Mouse (Mus musculus): ENCODE data around the gene Tomm70a. TPM values are rescaled to one million over a fixed set of nuclear protein-coding genes. Genes with fewer than 3 reads are reported as not detected.
"Not testable (repeated sequence)": the region's sequence is repeated elsewhere in the genome, so short reads cannot be mapped to it uniquely, and the experiment has no call there.

Gene Tomm70a
- polyA plus RNA-seq, 1 experiment from 2014 or later: 62.3 TPM

GRCm38 (mm10) chr16:57171570-57171969, 50.1 kb downstream of the Tomm70a start:
- no peaks in the 10 kb centered on the region; the same call in 1 of the 2 replicates for H3K36me3 ChIP-seq (ENCODE audit: control insufficient read depth, insufficient read depth, low read length)
- H3K27ac ChIP-seq (replicated peaks; ENCODE audit: low read depth, low read length): no peak overlapping the region
- H3K27me3 ChIP-seq (ENCODE audit: control insufficient read depth, insufficient read depth, low read length): no peaks in the 10 kb centered on the region
- no peak overlapping the region for H3K9ac ChIP-seq (ENCODE audit: low read length)
- ATAC-seq (ENCODE audit: insufficient number of reproducible peaks, low FRiP score, low TSS enrichment, low read depth): no peak
- no peaks in the 10 kb centered on the region for H3K9me3 ChIP-seq (ENCODE audit: control insufficient read depth, low read length)
- DNase-seq (ENCODE audit: low spot score): no peak
- no peak overlapping the region for H3K4me2 ChIP-seq (ENCODE audit: low read depth, severe bottlenecking)
- 90% methylated on average over 6 of the region's 6 CpGs for WGBS
- H3K4me3 ChIP-seq (ENCODE audit: low read depth, low read length): no peak overlapping the region
- H3K4me1 ChIP-seq (ENCODE audit: control insufficient read depth, insufficient read depth, low read length): no peaks in the 10 kb centered on the region

GRCm38 (mm10) chr16:57174480-57174879, 53.0 kb downstream of the Tomm70a start:
- not testable (repeated sequence) for H3K4me3 ChIP-seq (ENCODE audit: low read depth, low read length); H3K4me1 ChIP-seq (ENCODE audit: control insufficient read depth, insufficient read depth, low read length); H3K9me3 ChIP-seq (ENCODE audit: control insufficient read depth, low read length); H3K36me3 ChIP-seq (ENCODE audit: control insufficient read depth, insufficient read depth, low read length); H3K9ac ChIP-seq (ENCODE audit: low read length); ATAC-seq (ENCODE audit: insufficient number of reproducible peaks, low FRiP score, low TSS enrichment, low read depth); H3K27me3 ChIP-seq (ENCODE audit: control insufficient read depth, insufficient read depth, low read length); H3K27ac ChIP-seq (replicated peaks; ENCODE audit: low read depth, low read length); DNase-seq (ENCODE audit: low spot score); H3K4me2 ChIP-seq (ENCODE audit: low read depth, severe bottlenecking)

- H3K4me1 ChIP-seq (ENCODE audit: control insufficient read depth, insufficient read depth, low read length): no peaks in the 10 kb centered on the region
- H3K27ac ChIP-seq (replicated peaks; ENCODE audit: low read depth, low read length): no peak overlapping the region
- no peak overlapping the region for H3K4me2 ChIP-seq (ENCODE audit: low read depth, severe bottlenecking)
- ATAC-seq (ENCODE audit: insufficient number of reproducible peaks, low FRiP score, low TSS enrichment, low read depth): no peak
- H3K27me3 ChIP-seq (ENCODE audit: control insufficient read depth, insufficient read depth, low read length): no peaks in the 10 kb centered on the region
- 63% methylated on average over 2 of the region's 2 CpGs for WGBS
- H3K9ac ChIP-seq (ENCODE audit: low read length): no peak overlapping the region
- H3K9me3 ChIP-seq (ENCODE audit: control insufficient read depth, low read length): no peaks in the 10 kb centered on the region
- DNase-seq (ENCODE audit: low spot score): no peak
- H3K36me3 ChIP-seq (ENCODE audit: control insufficient read depth, insufficient read depth, low read length): no peaks in the 10 kb centered on the region; the same call in 1 of the 2 replicates
- no peak overlapping the region for H3K4me3 ChIP-seq (ENCODE audit: low read depth, low read length)
Observed at GRCm38 (mm10) chr16:57175751-57176150, 54.2 kb downstream of the Tomm70a start.

- H3K9ac ChIP-seq (ENCODE audit: low read length): no peak overlapping the region
- H3K36me3 ChIP-seq (ENCODE audit: control insufficient read depth, insufficient read depth, low read length): no peaks in the 10 kb centered on the region; the same call in 1 of the 2 replicates
- no peaks in the 10 kb centered on the region for H3K4me1 ChIP-seq (ENCODE audit: control insufficient read depth, insufficient read depth, low read length)
- H3K9me3 ChIP-seq (ENCODE audit: control insufficient read depth, low read length): no peaks in the 10 kb centered on the region
- WGBS: 91% methylated on average over 7 of the region's 7 CpGs
- no peak overlapping the region for H3K27ac ChIP-seq (replicated peaks; ENCODE audit: low read depth, low read length)
- no peak overlapping the region for H3K4me2 ChIP-seq (ENCODE audit: low read depth, severe bottlenecking)
- ATAC-seq (ENCODE audit: insufficient number of reproducible peaks, low FRiP score, low TSS enrichment, low read depth): no peak
- H3K27me3 ChIP-seq (ENCODE audit: control insufficient read depth, insufficient read depth, low read length): no peaks in the 10 kb centered on the region
- no peak for DNase-seq (ENCODE audit: low spot score)
- H3K4me3 ChIP-seq (ENCODE audit: low read depth, low read length): no peak overlapping the region
Observed at GRCm38 (mm10) chr16:57176276-57176675, 54.8 kb downstream of the Tomm70a start.

GRCm38 (mm10) chr16:57177254-57177653, 55.8 kb downstream of the Tomm70a start:
- Histone ChIP-seq H3K4me2 (ENCODE audit: low read depth, severe bottlenecking) (no peak overlapping the region), H3K9ac (ENCODE audit: low read length) (no peak overlapping the region), H3K27me3 (ENCODE audit: control insufficient read depth, insufficient read depth, low read length) (no peaks in the 10 kb centered on the region), H3K27ac (replicated peaks; ENCODE audit: low read depth, low read length) (no peak overlapping the region), H3K4me3 (ENCODE audit: low read depth, low read length) (no peak overlapping the region), H3K36me3 (ENCODE audit: control insufficient read depth, insufficient read depth, low read length) (no peaks in the 10 kb centered on the region; the same call in 1 of the 2 replicates), H3K4me1 (ENCODE audit: control insufficient read depth, insufficient read depth, low read length) (no peaks in the 10 kb centered on the region), H3K9me3 (ENCODE audit: control insufficient read depth, low read length) (no peaks in the 10 kb centered on the region)
- DNase-seq (ENCODE audit: low spot score) (no peak), ATAC-seq (ENCODE audit: insufficient number of reproducible peaks, low FRiP score, low TSS enrichment, low read depth) (no peak)
- 73% methylated on average over 2 of the region's 2 CpGs for WGBS

GRCm38 (mm10) chr16:57177664-57178063, 56.2 kb downstream of the Tomm70a start:
- no peaks in the 10 kb centered on the region; the same call in 1 of the 2 replicates for H3K36me3 ChIP-seq (ENCODE audit: control insufficient read depth, insufficient read depth, low read length)
- DNase-seq (ENCODE audit: low spot score): no peak
- H3K27me3 ChIP-seq (ENCODE audit: control insufficient read depth, insufficient read depth, low read length): no peaks in the 10 kb centered on the region
- no peak overlapping the region for H3K27ac ChIP-seq (replicated peaks; ENCODE audit: low read depth, low read length)
- ATAC-seq (ENCODE audit: insufficient number of reproducible peaks, low FRiP score, low TSS enrichment, low read depth): no peak
- H3K9me3 ChIP-seq (ENCODE audit: control insufficient read depth, low read length): no peaks in the 10 kb centered on the region
- no peaks in the 10 kb centered on the region for H3K4me1 ChIP-seq (ENCODE audit: control insufficient read depth, insufficient read depth, low read length)
- WGBS: 93% methylated on average over 10 of the region's 10 CpGs
- H3K9ac ChIP-seq (ENCODE audit: low read length): no peak overlapping the region
- no peak overlapping the region for H3K4me3 ChIP-seq (ENCODE audit: low read depth, low read length)
- no peak overlapping the region for H3K4me2 ChIP-seq (ENCODE audit: low read depth, severe bottlenecking)

- WGBS: 82% methylated on average over 11 of the region's 11 CpGs
- Histone ChIP-seq H3K36me3 (ENCODE audit: control insufficient read depth, insufficient read depth, low read length) (no peaks in the 10 kb centered on the region; the same call in 1 of the 2 replicates), H3K4me3 (ENCODE audit: low read depth, low read length) (no peak overlapping the region), H3K27me3 (ENCODE audit: control insufficient read depth, insufficient read depth, low read length) (no peaks in the 10 kb centered on the region), H3K27ac (replicated peaks; ENCODE audit: low read depth, low read length) (no peak overlapping the region), H3K9me3 (ENCODE audit: control insufficient read depth, low read length) (no peaks in the 10 kb centered on the region), H3K4me2 (ENCODE audit: low read depth, severe bottlenecking) (no peak overlapping the region), H3K9ac (ENCODE audit: low read length) (no peak overlapping the region), H3K4me1 (ENCODE audit: control insufficient read depth, insufficient read depth, low read length) (no peaks in the 10 kb centered on the region)
- no peak for ATAC-seq (ENCODE audit: insufficient number of reproducible peaks, low FRiP score, low TSS enrichment, low read depth)
- DNase-seq (ENCODE audit: low spot score): no peak
Observed at GRCm38 (mm10) chr16:57181180-57181579, 59.7 kb downstream of the Tomm70a start.

- Histone ChIP-seq H3K4me2 (ENCODE audit: low read depth, severe bottlenecking) (no peak overlapping the region), H3K27me3 (ENCODE audit: control insufficient read depth, insufficient read depth, low read length) (no peaks in the 10 kb centered on the region), H3K36me3 (ENCODE audit: control insufficient read depth, insufficient read depth, low read length) (no peaks in the 10 kb centered on the region; the same call in 1 of the 2 replicates), H3K4me1 (ENCODE audit: control insufficient read depth, insufficient read depth, low read length) (no peaks in the 10 kb centered on the region), H3K27ac (replicated peaks; ENCODE audit: low read depth, low read length) (no peak overlapping the region), H3K9me3 (ENCODE audit: control insufficient read depth, low read length) (no peaks in the 10 kb centered on the region), H3K4me3 (ENCODE audit: low read depth, low read length) (no peak overlapping the region), H3K9ac (ENCODE audit: low read length) (no peak overlapping the region)
- 90% methylated on average over 5 of the region's 5 CpGs for WGBS
- DNase-seq (ENCODE audit: low spot score) (no peak), ATAC-seq (ENCODE audit: insufficient number of reproducible peaks, low FRiP score, low TSS enrichment, low read depth) (no peak)
Observed at GRCm38 (mm10) chr16:57182037-57182436, 60.5 kb downstream of the Tomm70a start.

- H3K4me1 ChIP-seq (ENCODE audit: control insufficient read depth, insufficient read depth, low read length): no peaks in the 10 kb centered on the region
- H3K9ac ChIP-seq (ENCODE audit: low read length): no peak overlapping the region
- peaks cover 3% of the 10 kb centered on the region; the same call in 1 of the 2 replicates for H3K36me3 ChIP-seq (ENCODE audit: control insufficient read depth, insufficient read depth, low read length)
- H3K9me3 ChIP-seq (ENCODE audit: control insufficient read depth, low read length): no peaks in the 10 kb centered on the region
- ATAC-seq (ENCODE audit: insufficient number of reproducible peaks, low FRiP score, low TSS enrichment, low read depth) (no peak), DNase-seq (ENCODE audit: low spot score) (no peak)
- H3K27ac ChIP-seq (replicated peaks; ENCODE audit: low read depth, low read length): no peak overlapping the region
- H3K4me2 ChIP-seq (ENCODE audit: low read depth, severe bottlenecking): no peak overlapping the region
- no peak overlapping the region for H3K4me3 ChIP-seq (ENCODE audit: low read depth, low read length)
- WGBS: 95% methylated on average over 4 of the region's 4 CpGs
- H3K27me3 ChIP-seq (ENCODE audit: control insufficient read depth, insufficient read depth, low read length): no peaks in the 10 kb centered on the region
Observed at GRCm38 (mm10) chr16:57186618-57187017, 65.1 kb downstream of the Tomm70a start.

Measured in limb, embryonic 11.5 days (tissue).